Mouse (Mus musculus) frontal cortex, postnatal 36 days (tissue): Measurements from ENCODE around the gene Foxc2.

ENCODE experiments used
- DNase-seq, 2 experiments: peaks; one replicate each; pipeline ENCODE4 v3.0.0; 2022; ENCODE audit warnings: low spot score in 2 of 2

Gene Foxc2

DNA sequence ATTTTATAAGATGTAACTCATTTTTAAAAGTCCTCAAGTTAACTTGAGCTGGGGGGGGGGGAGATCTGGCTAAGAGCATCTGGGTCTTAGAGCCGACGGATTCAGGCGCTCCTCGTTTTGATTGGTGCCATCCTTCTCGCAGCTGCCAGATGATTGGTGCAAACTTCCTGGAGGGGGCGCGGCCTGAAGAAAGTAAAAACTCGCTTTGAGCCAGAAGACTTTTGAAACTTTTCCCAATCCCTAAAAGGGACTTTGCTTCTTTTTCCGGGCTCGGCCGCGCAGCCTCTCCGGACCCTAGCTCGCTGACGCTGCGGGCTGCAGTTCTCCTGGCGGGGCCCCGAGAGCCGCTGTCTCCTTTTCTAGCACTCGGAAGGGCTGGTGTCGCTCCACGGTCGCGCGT lies at the start of gene Foxc2:
TSS of gene Foxc2 (plus strand) at position 224 of the 400 bp plus-strand sequence.
- DNase-seq, result peak in 1 of 2 experiments; percentile 52

DNA sequence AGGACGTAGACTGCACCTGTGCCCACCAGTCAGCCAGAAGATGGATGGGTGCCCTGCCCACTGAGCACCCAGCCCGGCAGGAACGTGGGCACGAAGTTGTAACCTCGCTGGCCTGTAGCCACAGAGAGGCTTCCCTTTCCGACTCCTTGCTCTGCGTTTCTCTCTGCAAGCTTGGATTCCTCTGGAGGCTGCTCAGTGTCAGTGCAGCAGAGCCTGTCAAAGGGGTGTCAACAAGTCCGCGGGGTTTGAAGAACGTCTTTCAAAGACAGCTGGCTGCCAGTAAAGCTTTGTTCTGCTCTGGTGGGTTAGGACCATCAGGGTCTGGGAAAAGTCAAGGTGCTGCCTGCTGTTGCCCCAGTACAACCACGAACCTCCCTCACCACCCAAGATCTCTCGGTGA lies 44.5 kb upstream of the Foxc2 start:
- no peak for DNase-seq

DNA sequence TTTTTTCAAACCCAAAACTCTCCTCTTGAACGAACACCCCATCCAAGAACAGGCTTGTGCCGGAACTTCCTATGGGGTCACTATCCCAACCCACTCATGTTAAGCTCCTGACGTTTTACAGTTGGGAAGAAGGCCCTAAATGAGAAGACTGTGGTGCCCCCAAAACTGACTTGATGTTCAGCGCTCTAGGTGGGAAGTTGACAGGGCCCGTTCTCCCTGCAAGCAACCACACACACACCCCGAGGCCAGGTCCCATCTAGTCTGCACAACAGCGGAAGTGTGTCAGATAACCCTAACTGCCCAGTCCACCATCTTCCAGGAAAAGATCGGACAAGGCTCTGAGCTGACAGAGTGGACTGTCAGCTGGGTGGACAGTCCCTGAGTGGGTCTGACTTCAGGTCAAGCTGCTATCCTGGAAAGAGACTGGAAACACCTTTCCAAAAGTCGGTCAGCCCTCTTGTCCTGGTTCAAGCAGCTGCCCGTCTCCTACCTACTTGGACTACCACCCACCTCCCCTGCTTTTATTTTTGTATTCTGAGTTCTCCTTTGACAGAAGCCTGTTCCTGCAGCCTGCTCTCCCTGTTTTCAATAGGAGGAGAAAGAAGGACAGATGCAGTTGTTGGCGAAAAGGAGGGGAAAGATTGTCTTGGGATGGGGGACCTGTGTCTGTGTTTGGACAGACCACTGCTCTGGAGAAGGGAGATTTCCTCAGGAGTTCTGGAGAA lies 43.4 kb upstream of the Foxc2 start:
- no peak for DNase-seq

DNA sequence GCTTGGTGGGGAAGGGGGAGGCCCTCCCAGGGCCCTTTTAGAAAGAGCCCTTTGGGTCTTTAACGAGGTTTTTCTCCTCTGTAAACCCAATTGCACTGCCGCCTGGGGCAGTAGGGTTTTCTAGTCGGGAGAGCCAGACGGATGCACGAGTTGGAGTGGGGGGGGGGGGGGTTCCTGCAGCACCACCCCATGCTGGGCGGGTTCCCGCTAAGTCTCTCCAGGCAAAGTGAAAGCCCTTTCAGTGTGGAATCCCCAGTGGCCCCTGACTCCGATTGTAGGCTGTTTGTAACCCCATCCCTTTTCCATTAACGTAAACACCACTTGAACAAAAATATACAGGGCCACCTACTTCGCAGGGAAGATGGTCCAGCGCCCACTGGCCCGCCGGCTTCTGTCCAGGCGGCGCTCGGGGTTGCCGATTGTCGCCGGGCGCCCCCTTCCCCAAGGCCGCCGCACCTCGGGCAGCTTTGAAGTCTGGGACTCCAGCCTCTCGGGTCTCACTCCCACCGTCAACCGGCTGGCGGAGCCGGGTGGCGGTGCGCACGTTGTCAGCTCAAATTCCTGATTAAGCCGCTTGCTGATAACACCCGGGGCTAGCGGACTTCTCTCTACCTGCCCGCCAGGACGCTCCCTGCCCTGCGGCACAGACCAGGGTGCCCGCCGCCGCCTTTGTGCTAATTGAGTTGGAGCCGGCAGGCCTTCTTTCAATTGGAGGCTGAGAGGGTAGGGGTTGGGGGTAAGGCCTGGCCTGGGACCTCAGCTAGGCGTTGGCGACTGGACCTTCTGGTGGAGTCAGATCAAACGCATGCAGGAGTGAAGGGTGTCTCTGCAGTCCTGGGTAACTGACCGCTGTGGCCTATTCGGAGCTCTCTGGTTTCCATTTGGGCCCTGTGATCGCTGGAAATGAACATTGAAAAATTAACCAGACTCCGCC lies 42.5 kb upstream of the Foxc2 start:
- DNase-seq, result no peak

DNA sequence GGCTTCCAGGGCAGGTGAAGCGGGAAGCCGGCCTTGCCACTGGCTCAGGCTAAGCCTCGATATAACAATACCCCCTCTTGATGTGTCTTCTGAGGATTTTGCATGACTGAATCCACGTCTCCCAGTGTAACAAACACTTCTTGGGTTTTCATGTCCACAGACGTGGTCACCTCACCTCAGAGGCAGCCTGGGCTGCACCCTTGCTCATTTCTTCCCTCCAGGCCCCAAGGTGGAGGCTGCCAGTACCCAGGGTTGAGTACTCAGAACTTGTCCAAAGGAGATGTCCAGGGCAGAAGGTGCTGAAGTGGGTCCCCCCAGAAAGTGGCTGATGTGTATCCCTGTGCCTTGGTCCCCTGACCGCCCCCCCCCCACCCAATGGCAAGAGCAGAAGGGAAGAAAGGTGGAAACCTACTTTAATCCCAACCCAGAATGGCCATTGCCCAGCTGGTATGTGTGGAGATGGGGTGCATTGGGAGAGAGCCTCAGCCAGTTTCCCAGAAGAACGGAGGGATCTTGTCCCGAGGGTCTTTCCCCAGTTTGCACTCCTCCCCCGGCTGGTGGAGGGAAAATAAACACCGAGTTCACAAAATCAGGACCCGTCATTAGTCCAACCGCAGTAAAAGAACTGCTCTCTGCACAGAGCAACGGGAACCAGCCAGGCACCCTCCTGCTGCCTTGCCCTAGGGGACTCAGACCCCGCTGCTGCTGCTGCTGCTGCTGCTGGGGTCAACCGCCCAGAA lies 41.7 kb upstream of the Foxc2 start:
- no peak for DNase-seq

DNA sequence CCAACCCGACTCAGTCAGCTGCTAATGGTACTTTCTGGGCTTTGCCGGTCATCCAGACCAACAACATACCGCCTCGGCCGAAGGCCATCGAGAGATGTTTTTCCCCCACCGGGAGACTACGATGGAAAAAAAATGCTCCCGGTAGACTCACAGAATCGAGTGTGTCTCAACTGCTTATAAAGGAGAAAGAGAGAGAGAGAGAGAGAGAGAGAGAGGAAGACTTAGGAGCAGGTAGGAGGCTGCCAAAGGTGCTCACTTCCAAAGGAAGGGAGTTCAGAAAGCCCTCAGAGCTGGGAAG lies 41.2 kb upstream of the Foxc2 start:
- DNase-seq, result no peak

DNA sequence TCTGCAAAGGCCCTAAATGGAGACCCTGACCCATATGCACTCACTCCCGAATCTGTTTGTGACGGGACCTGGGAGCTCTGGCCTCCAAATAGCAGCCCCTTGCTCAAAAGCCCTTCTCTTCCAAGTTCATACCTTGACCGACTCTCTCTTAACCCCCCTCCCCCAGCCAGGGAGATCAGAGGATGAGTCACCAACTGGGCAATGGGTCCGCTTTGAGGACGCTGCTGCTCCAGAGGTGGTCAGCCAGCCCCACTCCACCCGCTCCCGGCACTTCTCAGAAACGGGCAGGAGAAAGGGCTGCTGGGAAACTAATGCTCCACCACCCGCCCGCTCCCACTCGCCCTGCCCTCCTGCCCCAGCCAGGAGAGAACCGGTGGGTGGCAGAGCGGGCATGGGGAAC lies 40.0 kb upstream of the Foxc2 start:
- DNase-seq, result no peak

DNA sequence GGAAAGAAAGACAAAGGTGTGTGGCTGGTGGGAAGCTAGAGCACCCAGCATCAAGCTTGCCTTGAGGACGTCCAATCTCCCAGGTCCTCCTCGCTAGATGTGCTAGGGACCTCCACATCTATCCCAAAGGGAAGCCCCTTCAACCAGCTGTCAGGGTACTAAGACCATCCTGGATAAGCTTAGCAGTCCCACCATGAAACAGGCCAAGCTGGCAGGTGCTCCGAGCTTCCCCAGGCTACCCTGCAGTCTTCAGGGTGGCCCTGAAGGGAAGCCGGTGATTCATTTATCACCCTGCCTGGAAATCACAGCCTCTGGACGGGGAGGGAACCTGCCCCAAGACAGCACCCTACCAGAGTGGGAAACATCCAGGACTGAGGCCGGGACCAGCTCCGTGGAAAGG lies 39.4 kb upstream of the Foxc2 start:
- no peak for DNase-seq

DNA sequence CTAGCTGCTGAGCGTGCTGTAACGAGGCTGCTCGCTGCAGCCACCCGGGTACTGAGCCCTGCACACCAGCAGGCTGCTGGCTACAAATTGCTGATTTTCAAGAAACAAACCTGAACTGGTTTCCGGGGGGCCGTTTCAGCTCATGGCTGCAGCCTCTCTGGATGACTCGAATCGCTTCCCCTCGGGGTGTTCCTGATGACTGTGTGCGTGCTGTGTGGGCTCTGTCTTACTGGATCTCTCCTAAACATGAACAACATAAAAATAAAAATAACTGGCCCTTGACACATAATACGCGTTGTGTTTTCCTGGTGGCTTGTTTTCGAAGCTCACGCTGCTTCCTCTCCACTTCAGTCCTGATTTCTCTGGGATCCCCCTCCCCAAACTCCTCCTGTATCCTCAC lies 37.2 kb upstream of the Foxc2 start:
- no peak for DNase-seq

DNA sequence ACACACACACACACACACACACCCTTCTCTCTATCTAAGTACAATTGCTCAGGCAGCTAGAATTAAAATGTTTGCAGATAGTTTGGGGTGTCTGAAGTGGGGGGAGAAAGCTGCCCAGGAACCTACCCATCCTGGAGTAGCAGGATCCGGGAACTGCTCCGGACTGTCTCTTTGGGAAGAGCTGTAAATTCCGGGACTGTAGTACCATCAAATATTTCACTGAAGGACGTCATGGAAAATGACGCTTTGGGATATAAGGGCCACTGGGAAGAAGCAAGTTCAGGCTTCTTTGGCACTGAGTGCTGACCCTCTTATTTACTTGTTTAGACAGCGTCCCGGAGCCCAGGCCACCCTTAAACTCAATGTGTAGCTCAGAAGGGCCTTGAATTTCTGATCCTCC lies 36.8 kb upstream of the Foxc2 start:
- no peak for DNase-seq

DNA sequence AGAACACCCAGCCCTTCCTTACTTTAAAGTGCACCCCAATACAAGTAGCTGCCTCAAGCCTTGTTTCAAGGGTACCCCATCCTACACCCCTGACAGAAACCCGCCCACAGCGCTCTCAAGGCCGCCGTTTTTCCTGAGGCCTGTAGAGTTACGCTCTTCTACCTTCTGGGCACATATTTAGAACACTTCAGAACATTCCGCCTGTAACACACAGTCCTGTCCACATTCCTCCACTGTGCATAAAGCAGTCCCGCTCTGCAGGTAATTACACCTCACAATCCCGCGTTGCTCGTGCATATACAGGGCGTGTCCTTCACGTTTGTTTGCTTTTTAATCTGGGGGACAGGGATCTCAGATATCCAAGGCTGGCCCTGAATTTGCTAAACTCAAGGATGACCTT lies 36.0 kb upstream of the Foxc2 start:
- no peak for DNase-seq

DNA sequence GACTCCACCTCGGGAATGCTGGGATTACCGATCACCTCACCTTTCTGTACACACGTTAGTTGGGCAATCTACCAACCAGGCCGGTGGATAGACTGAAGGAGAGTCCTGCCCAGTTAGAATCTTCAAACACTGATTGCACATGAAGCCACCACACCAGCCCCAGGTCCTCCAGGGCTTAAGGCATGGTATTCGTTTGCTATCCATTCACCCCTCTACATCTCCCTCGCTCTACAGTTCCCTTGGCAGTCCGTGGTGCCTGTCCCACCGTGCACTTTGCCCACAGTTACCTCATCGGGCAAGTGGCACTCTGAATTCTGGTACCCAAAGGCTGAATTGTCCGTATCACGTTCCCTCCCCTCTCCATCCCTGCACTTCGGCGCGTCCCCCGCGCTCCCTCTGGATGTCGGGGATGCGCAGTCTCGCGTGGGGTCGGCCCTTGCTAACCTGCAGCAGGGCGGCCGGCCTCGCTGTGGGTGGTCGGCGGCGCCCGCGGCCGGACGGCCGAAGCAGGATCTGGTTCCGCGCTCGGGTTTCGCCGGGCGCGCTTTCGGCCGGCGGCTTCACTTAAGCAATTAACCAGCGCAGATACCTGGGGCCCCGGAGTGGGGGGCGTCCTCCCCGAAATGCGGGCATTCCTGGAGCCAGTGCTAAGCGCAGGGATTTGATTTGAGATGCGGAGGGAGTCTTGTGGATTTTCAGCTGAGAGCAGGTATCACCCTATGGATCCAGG lies 35.4 kb upstream of the Foxc2 start:
- DNase-seq, result no peak

DNA sequence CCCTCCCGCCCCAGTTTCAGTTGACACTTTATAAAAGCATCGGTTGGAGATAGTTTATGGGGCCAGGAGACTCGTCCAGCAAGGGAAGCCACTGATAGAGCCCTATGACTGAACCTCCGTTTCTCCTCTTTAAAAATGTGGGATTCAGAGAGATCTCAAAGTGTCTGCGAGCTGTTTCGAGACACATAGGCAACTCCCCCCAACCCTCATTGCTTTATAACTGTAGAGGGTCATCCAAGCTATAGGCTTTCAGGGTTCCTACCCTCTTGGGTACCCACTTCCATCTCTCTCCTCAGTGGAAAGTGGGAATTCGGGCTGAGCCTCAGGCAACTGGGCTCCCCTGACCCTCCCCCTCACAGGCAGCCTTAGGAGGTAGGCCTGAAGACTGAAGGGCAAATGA lies 34.6 kb upstream of the Foxc2 start:
- no peak for DNase-seq

DNA sequence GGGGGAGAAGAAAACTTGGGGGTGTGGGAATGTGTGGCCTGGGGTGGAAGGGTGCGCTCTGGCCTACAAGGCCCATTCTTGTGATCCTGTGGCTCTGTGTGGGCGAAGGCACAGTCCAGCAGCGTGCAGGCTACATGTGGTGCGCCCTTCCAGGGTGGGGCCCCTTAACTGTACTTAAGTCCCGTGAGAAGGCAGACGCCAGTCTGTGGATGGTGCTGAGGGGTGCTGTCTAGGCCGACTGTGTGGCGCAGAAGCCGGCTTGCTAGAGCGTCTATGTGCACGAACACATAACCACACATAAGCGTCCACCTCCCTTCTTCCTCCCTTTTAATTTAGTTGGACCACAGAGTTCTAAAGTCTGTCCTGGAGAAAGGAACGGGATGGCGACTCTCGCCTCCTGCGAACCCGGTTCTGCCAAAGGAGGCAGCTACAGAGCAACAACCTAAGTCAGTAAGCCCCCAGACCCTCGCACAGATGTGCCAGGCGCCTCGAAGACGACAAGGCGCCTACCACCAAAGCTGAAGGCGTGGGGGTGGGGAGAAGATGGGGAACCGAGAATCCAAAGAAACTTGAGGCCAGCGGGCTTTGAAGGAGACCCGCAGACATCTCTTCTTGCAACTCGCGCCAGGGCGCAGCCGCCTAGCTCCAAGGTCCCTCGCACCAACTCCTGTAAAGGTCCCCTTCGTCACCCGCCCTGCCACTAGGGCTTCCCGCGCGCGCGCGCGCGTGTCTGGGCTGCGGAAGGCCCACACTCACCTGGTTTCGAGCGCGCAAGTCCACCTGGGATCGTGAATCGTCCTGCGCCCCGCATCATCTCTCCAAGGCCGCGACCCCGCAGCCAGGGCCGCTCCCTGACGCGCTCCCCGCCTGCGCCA lies 33.5 kb upstream of the Foxc2 start:
- no peak for DNase-seq

DNA sequence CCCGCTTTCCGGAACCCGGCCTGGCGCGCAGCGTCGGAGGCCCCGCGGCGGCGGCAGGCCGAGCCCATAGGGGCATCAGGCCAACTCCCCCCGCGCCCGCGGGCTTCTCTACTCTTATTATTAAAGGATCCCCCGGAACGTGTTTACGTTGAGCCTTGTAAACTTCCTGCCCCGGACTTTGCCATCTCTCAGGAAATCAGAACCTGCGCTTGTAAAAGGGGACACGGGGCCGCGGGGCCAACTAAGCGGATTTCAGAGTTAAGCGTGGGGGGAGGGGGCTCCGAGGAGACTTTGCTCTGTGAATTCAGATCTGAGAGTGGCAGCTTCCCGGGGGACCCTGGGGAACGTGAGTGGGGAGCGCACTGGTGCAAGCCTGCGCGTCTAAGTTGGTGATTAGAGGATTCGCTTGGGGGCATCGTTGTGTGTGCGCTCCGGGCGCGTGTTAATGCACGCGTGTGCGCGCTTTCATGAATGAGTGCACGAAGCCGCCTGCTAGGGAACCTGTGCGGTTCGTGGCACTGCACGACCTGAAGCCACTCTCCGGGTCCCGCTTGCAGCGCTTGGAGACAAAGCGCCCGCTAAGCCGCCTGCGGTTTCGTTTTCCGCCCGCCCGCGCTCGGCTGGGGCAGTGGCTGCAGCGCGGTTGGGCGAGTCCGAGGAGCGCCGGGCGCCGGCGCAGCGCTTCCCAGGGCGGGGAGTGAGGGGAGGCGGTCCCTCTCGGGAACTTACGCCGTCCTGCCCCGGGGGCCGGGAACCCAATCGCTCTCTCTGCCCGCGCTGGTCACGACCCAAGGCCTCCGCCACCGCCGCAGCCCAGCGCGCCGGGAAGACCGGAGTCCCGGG lies 32.7 kb upstream of the Foxc2 start:
- DNase-seq, result no peak

DNA sequence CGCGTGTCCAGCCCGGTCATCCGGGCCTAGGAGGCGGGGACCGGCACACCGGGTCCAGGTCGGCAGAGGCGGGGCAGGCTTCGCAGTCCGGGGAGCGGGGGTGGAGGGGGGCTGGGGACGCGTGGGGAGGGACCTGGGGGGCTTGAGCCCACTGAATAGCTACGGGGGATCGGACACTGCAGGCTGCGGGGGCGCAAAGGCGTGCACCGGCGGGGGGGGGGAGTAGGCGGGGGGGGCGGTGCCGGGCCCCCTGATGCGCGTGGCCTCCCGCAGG lies 32.1 kb upstream of the Foxc2 start:
- DNase-seq, result no peak

DNA sequence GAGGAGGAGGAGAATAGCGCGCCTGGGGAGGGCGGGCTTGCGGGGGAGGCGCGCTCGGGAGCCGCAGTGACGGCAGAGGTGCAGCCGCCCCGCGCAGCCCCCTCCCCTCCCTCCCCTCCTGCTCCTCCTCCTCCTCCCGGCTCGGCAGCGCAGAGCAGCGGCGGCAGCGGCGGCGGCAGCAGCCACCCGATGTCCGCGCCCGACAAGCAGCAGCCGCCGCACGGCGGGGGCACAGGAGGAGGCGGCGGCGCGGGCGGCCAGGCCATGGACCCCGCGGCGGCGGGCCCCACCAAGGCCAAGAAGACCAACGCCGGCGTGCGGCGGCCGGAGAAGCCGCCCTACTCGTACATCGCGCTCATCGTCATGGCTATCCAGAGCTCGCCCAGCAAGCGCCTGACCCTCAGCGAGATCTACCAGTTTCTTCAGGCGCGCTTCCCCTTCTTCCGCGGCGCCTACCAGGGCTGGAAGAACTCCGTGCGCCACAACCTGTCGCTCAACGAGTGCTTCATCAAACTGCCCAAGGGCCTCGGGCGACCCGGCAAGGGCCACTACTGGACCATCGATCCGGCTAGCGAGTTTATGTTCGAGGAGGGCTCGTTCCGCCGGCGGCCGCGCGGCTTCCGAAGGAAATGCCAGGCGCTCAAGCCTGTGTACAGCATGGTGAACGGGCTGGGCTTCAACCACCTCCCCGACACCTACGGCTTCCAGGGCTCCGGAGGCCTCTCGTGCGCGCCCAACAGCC lies 31.6 kb upstream of the Foxc2 start, which contains the start of gene Foxf1:
TSS of gene Foxf1 (plus strand) at position 177 of the 742 bp plus-strand sequence.
- no peak for DNase-seq

DNA sequence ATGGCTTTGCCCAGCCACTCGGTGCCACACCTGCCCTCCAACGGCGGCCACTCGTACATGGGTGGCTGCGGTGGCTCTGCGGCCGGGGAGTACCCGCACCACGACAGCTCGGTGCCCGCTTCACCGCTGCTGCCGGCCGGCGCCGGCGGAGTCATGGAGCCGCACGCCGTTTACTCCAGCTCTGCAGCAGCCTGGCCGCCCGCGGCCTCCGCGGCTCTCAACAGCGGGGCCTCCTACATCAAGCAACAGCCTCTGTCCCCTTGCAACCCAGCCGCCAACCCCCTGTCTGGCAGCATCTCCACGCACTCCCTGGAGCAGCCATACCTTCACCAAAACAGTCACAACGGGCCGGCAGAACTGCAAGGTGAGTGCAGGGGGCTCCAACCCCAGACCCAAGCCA lies 31.0 kb upstream of the Foxc2 start:
- DNase-seq, result no peak

DNA sequence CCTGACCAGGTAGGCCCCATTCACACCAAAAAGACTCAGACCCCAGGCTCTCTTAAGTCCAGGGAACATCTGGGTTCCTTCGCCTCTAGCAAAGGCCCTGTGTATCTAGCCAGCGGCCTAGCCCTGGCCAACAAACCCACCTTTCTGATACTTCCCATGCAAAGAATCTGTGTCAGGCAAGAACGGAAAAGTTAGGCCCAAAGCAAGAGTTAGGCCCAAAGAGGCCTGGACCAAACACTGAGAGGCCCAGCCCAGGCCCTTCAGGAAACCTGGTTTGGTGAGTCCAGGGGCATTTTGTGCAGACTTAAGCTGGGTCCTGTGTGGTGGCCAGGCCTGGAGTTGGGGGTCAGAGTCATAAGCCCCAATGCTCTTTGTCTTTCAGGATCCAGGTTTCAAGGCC lies 30.4 kb upstream of the Foxc2 start:
- no peak for DNase-seq
